Mouse (Mus musculus) hindbrain, embryonic 16.5 days (tissue): ENCODE results near the gene Psmg4. TPM values are rescaled to one million over a fixed set of nuclear protein-coding genes. Genes with fewer than 3 reads are reported as not detected.

Source experiments
- ATAC-seq: fragments of 200-750 bp; cut with Nextera tagmentation; 2 replicates; pipeline ENCODE4 v1.8.0; 2017; ENCODE audit warnings: moderate TSS enrichment, moderate library complexity
- H3K27ac ChIP-seq: fragments of 300-500 bp; sonication (generic); 2 replicates; pipeline ENCODE4 v1.5.1; 2014; ENCODE audit warnings: low read depth, mild to moderate bottlenecking, control low read depth, low read length, moderate library complexity
- H3K27me3 ChIP-seq: fragments of 300-500 bp; sonication (generic); replicated peaks from 2 replicates; pipeline ENCODE4 v1.6.1; 2014; ENCODE audit warnings: low read length; ENCODE audit not compliant: control insufficient read depth, insufficient read depth
- H3K36me3 ChIP-seq: fragments of 300-500 bp; sonication (generic); 2 replicates; pipeline ENCODE4 v1.6.1; 2014; ENCODE audit warnings: mild to moderate bottlenecking, low read length, moderate library complexity, mixed read lengths; ENCODE audit not compliant: control insufficient read depth, insufficient read depth
- H3K4me1 ChIP-seq: fragments of 300-500 bp; sonication (generic); 2 replicates; pipeline ENCODE4 v1.6.1; 2014; ENCODE audit warnings: low read depth, low read length; ENCODE audit not compliant: control insufficient read depth, insufficient read depth
- H3K4me2 ChIP-seq: fragments of 300-500 bp; sonication (generic); 2 replicates; pipeline ENCODE4 v1.6.1; 2014; ENCODE audit warnings: mild to moderate bottlenecking, low read length, control low read depth, moderate library complexity
- H3K4me3 ChIP-seq: fragments of 300-500 bp; sonication (generic); 2 replicates; pipeline ENCODE4 v1.5.1; 2014; ENCODE audit warnings: mild to moderate bottlenecking, low read length, control low read depth, moderate library complexity
- H3K9ac ChIP-seq: fragments of 300-500 bp; sonication (generic); 2 replicates; pipeline ENCODE4 v1.6.1; 2014; ENCODE audit warnings: low read depth, mild to moderate bottlenecking, control low read depth, low read length, moderate library complexity
- H3K9me3 ChIP-seq: fragments of 300-500 bp; sonication (generic); 2 replicates; pipeline ENCODE4 v1.6.1; 2014; ENCODE audit warnings: mild to moderate bottlenecking, low read length, moderate library complexity; ENCODE audit not compliant: control insufficient read depth
- WGBS: fragments of 180-500 bp; shearing (Covaris S2); extraction: QIAGEN DNeasy Blood & Tissue Kit; methylation state at CpG from one replicate; pipeline ENCODE4 v1.1.7; 2014; 5-methylcytosine and 5-hydroxymethylcytosine counted together
- polyA plus RNA-seq: library from polyadenylated mRNA; unstranded; fragments of >200 nt; fragmentation: Nextera tagmentation; extraction: Ambion mirVana; gene quantifications from 2 replicates; pipeline ENCODE4 v1.2.1, GENCODE M21; 2015

Gene Psmg4
- polyA plus RNA-seq, 1 experiment from 2014 or later, result 69.1 TPM

- Histone ChIP-seq H3K9ac (no peak overlapping the region), H3K4me1 (peaks cover 27% of the 10 kb centered on the region), H3K27ac (peak overlapping the region; percentile 71), H3K4me2 (peak overlapping the region; percentile 51), H3K4me3 (no peak overlapping the region), H3K36me3 (no peaks in the 10 kb centered on the region), H3K27me3 (no peaks in the 10 kb centered on the region), H3K9me3 (no peaks in the 10 kb centered on the region)
- no peak for ATAC-seq
- 69% methylated on average over 4 of the region's 5 CpGs for WGBS
Measured at GRCm38 (mm10) chr13:34153254-34154011, 9.3 kb upstream of the Psmg4 start.

- WGBS, result 38% methylated on average over 13 of the region's 13 CpGs
- Histone ChIP-seq H3K4me1 (peaks cover 27% of the 10 kb centered on the region), H3K9me3 (no peaks in the 10 kb centered on the region), H3K4me2 (peak overlapping the region; percentile 51), H3K36me3 (no peaks in the 10 kb centered on the region), H3K9ac (peak overlapping the region; percentile 20), H3K27me3 (no peaks in the 10 kb centered on the region), H3K4me3 (peak overlapping the region; percentile 16), H3K27ac (peak overlapping the region; percentile 71)
- ATAC-seq, result peak; percentile 43; the same call in 1 of the 2 replicates
Measured at GRCm38 (mm10) chr13:34154217-34154930, 8.4 kb upstream of the Psmg4 start.

- Histone ChIP-seq H3K4me2 (peak overlapping the region; percentile 51), H3K4me3 (peak overlapping the region; percentile 16), H3K4me1 (peaks cover 22% of the 10 kb centered on the region), H3K9ac (peak overlapping the region; percentile 20), H3K36me3 (no peaks in the 10 kb centered on the region), H3K27ac (peak overlapping the region; percentile 71), H3K9me3 (no peaks in the 10 kb centered on the region), H3K27me3 (no peaks in the 10 kb centered on the region)
- WGBS, result 33% methylated on average over 3 of the region's 3 CpGs
- ATAC-seq, result 0 out of 2 replicates have a peak, but pooled peaks have one; percentile 29
Measured at GRCm38 (mm10) chr13:34154931-34155272, 7.9 kb upstream of the Psmg4 start.

GRCm38 (mm10) chr13:34156133-34156839, 6.5 kb upstream of the Psmg4 start:
- H3K9ac ChIP-seq, result 0 out of 2 replicates have a peak overlapping the region, but pooled peaks have one; percentile 17
- no peaks in the 10 kb centered on the region for H3K27me3 ChIP-seq
- no peaks in the 10 kb centered on the region for H3K36me3 ChIP-seq
- H3K4me1 ChIP-seq, result peaks cover 12% of the 10 kb centered on the region; the same call in 1 of the 2 replicates
- ATAC-seq, result peak; percentile 18
- no peak overlapping the region for H3K4me3 ChIP-seq
- WGBS, result 48% methylated on average over 8 of the region's 8 CpGs
- H3K4me2 ChIP-seq, result peak overlapping the region; percentile 7; the same call in 1 of the 2 replicates
- H3K27ac ChIP-seq, result peak overlapping the region; percentile 54; the same call in 1 of the 2 replicates
- no peaks in the 10 kb centered on the region for H3K9me3 ChIP-seq

DNA sequence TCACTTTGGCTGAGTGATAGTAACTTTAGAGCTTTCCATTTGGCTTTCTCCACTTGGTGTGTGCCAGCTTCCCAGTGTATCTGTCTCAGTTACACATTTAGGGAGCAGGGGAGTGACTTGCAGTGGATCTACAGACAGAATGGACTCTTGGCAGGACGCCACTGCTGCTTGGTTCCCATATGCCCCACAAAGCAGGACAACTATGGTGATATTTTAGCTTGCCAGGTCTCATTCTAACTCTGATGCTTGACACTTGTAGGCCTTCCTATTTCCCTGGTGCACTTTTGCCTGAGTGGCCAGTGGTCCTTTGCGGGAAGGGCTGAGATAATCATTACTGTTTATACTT, 6.0 kb upstream of the Psmg4 start:
- no peaks in the 10 kb centered on the region for H3K27me3 ChIP-seq
- no peak for ATAC-seq
- H3K4me3 ChIP-seq, result no peak overlapping the region
- no peaks in the 10 kb centered on the region for H3K36me3 ChIP-seq
- H3K9me3 ChIP-seq, result no peaks in the 10 kb centered on the region
- peaks cover 12% of the 10 kb centered on the region; the same call in 1 of the 2 replicates for H3K4me1 ChIP-seq
- WGBS, result 45% methylated on average over 2 of the region's 2 CpGs
- H3K9ac ChIP-seq, result 0 out of 2 replicates have a peak overlapping the region, but pooled peaks have one; percentile 17
- H3K4me2 ChIP-seq, result peak overlapping the region; percentile 7; the same call in 1 of the 2 replicates
- H3K27ac ChIP-seq, result peak overlapping the region; percentile 54; the same call in 1 of the 2 replicates

GRCm38 (mm10) chr13:34157596-34158157, 5.1 kb upstream of the Psmg4 start:
- no peaks in the 10 kb centered on the region for H3K36me3 ChIP-seq
- no peaks in the 10 kb centered on the region for H3K27me3 ChIP-seq
- H3K4me1 ChIP-seq, result peaks cover 20% of the 10 kb centered on the region
- ATAC-seq, result no peak
- H3K4me2 ChIP-seq, result no peak overlapping the region
- WGBS, result 92% methylated on average over 3 of the region's 3 CpGs
- H3K4me3 ChIP-seq, result no peak overlapping the region
- no peak overlapping the region for H3K27ac ChIP-seq
- no peak overlapping the region for H3K9ac ChIP-seq
- H3K9me3 ChIP-seq, result no peaks in the 10 kb centered on the region

DNA sequence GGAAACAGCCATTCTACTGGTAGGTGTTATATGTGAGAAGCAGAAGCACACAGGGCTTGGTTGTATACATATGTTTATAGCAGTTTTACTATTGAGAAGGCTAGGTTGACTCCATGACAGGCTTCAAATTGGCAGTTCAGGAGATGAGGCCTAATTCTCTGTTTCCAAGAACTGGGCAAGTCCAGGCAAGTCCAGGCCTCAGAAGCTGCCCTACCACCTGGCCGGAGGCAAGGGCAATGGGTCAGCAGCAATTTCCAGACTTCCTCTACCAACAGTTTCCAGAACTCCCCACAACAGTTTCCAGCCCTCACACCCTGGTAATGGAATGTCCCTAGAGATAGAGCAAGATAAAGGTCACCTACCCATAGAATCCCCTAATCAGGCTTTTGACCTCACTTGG, 2.8 kb upstream of the Psmg4 start:
- 93% methylated on average over 1 of the region's 1 CpGs for WGBS
- Histone ChIP-seq H3K9me3 (no peaks in the 10 kb centered on the region), H3K36me3 (no peaks in the 10 kb centered on the region), H3K4me2 (no peak overlapping the region), H3K27me3 (no peaks in the 10 kb centered on the region), H3K27ac (no peak overlapping the region), H3K4me3 (no peak overlapping the region), H3K9ac (no peak overlapping the region), H3K4me1 (peaks cover 19% of the 10 kb centered on the region)
- no peak for ATAC-seq

- peak overlapping the region; percentile 92 for H3K27ac ChIP-seq
- 37% methylated on average over 12 of the region's 12 CpGs for WGBS
- ATAC-seq, result no peak; the same call in 1 of the 2 replicates
- peak overlapping the region; percentile 85 for H3K4me3 ChIP-seq
- peaks cover 4% of the 10 kb centered on the region for H3K36me3 ChIP-seq
- no peaks in the 10 kb centered on the region for H3K27me3 ChIP-seq
- peaks cover 14% of the 10 kb centered on the region for H3K4me1 ChIP-seq
- H3K9me3 ChIP-seq, result no peaks in the 10 kb centered on the region
- H3K4me2 ChIP-seq, result peak overlapping the region; percentile 81
- H3K9ac ChIP-seq, result peak overlapping the region; percentile 78
Measured at GRCm38 (mm10) chr13:34163304-34163975, 676 bp downstream of the Psmg4 start.
